Mouse (Mus musculus) ovary, adult 18-20 months (tissue): ENCODE measurements around the gene Ptk6.

Experiments used
- DNase-seq: peaks from one replicate; pipeline ENCODE4 v3.0.0; 2022; ENCODE audit warnings: low spot score, mixed read lengths

Gene Ptk6

GRCm38 (mm10) chr2:181166469-181166868 is 36.1 kb downstream of the Ptk6 start:
- no peak for DNase-seq

GRCm38 (mm10) chr2:181160821-181161220 is 41.8 kb downstream of the Ptk6 start:
- no peak for DNase-seq

GRCm38 (mm10) chr2:181159771-181160170 is 42.8 kb downstream of the Ptk6 start:
- no peak for DNase-seq

- DNase-seq, result no peak
Observed at GRCm38 (mm10) chr2:181159091-181159514, 43.5 kb downstream of the Ptk6 start.

GRCm38 (mm10) chr2:181158471-181158870 is 44.1 kb downstream of the Ptk6 start:
- DNase-seq, result no peak

- DNase-seq, result no peak
Observed at GRCm38 (mm10) chr2:181157716-181158302, 44.8 kb downstream of the Ptk6 start.

- no peak for DNase-seq
Observed at GRCm38 (mm10) chr2:181157180-181157579, 45.4 kb downstream of the Ptk6 start.

GRCm38 (mm10) chr2:181156248-181157121 is 46.1 kb downstream of the Ptk6 start, which contains the start of gene Eef1a2:
Gene Eef1a2, minus strand, starts transcription at chr2:181157014.
- DNase-seq, result no peak

- no peak for DNase-seq
Observed at GRCm38 (mm10) chr2:181155801-181156200, 46.8 kb downstream of the Ptk6 start.

- DNase-seq, result no peak
Observed at GRCm38 (mm10) chr2:181154831-181155415, 47.7 kb downstream of the Ptk6 start.

- DNase-seq, result no peak
Observed at GRCm38 (mm10) chr2:181154361-181154760, 48.2 kb downstream of the Ptk6 start.

- DNase-seq, result no peak
Observed at GRCm38 (mm10) chr2:181153837-181154236, 48.8 kb downstream of the Ptk6 start.

- DNase-seq, result no peak
Observed at GRCm38 (mm10) chr2:181153131-181153530, 49.5 kb downstream of the Ptk6 start.

GRCm38 (mm10) chr2:181152701-181153100 is 49.9 kb downstream of the Ptk6 start:
- DNase-seq, result no peak

- DNase-seq, result no peak
Observed at GRCm38 (mm10) chr2:181150281-181150680, 52.3 kb downstream of the Ptk6 start.

GRCm38 (mm10) chr2:181148318-181148955 is 54.2 kb downstream of the Ptk6 start:
- no peak for DNase-seq

- no peak for DNase-seq
Observed at GRCm38 (mm10) chr2:181147546-181148317, 54.9 kb downstream of the Ptk6 start.

GRCm38 (mm10) chr2:181146976-181147545 is 55.5 kb downstream of the Ptk6 start:
- no peak for DNase-seq

- no peak for DNase-seq
Observed at GRCm38 (mm10) chr2:181144675-181145074, 57.9 kb downstream of the Ptk6 start.
